Mouse (Mus musculus) liver, embryonic 14.5 days (tissue): Measurements from ENCODE around the gene Dync1i2.

Source experiments
- CTCF ChIP-seq: IDR thresholded peaks from 2 replicates; pipeline ENCODE4 v1.5.1; 2016; ENCODE audit warnings: antibody characterized with exemption, low read depth, control low read depth
- EP300 ChIP-seq: IDR thresholded peaks from 2 replicates; pipeline ENCODE4 v1.6.1; 2016; ENCODE audit warnings: antibody characterized with exemption, low read depth

DNA sequence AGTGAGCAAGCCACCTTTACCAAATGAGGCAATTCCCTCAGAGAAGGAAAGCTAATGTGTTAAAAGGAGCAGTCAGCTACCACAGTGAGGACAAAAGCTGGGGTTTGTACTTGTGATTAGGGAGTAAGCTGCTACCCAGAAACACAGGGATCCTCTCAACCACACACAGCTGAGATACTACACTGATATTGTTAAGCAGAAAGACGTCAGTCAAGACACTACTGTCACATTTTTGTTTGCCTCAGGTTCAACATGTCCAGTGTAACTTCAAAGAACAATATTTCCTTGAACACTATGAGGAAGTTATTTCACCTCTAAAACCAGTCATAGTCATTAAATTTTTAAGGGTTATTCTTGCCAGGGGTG is 34.3 kb upstream of the Dync1i2 start:
- TF ChIP-seq CTCF (no peak), EP300 (no peak)
